Mouse (Mus musculus): Measurements from ENCODE around the gene Kif26b. TPM values are rescaled to one million over a fixed set of nuclear protein-coding genes. Genes with fewer than 3 reads are reported as not detected.

The Kif26b gene
- polyA plus RNA-seq, 1 experiment, result 0.25 TPM

- Histone ChIP-seq H3K27me3 (ENCODE audit: control insufficient read depth, insufficient read depth, low read length) (no peaks in the 10 kb centered on the region), H3K36me3 (ENCODE audit: control insufficient read depth, insufficient read depth, low read length) (no peaks in the 10 kb centered on the region), H3K27ac (ENCODE audit: control insufficient read depth, insufficient read depth, low read depth, low read length) (no peak overlapping the region), H3K4me1 (ENCODE audit: control insufficient read depth, insufficient read depth, low read length) (no peaks in the 10 kb centered on the region), H3K4me3 (ENCODE audit: control insufficient read depth, low read depth, low read length) (no peak overlapping the region)
- no peak for TF ChIP-seq POLR2A (IDR thresholded peaks at IDR 0.05; ENCODE audit: control insufficient read depth, low read depth, low read length)
- no peak for TF ChIP-seq CTCF (IDR thresholded peaks at IDR 0.05; ENCODE audit: control insufficient read depth, insufficient read depth, insufficient replicate concordance, low read depth, low read length)
Measured at GRCm38 (mm10) chr1:178749786-178750185, 220.9 kb downstream of the Kif26b start.

- Histone ChIP-seq H3K36me3 (ENCODE audit: control insufficient read depth, insufficient read depth, low read length) (no peaks in the 10 kb centered on the region), H3K27me3 (ENCODE audit: control insufficient read depth, insufficient read depth, low read length) (no peaks in the 10 kb centered on the region)
- TF ChIP-seq POLR2A (IDR thresholded peaks at IDR 0.05; ENCODE audit: control insufficient read depth, low read depth, low read length) (no peak), CTCF (IDR thresholded peaks at IDR 0.05; ENCODE audit: control insufficient read depth, insufficient read depth, insufficient replicate concordance, low read depth, low read length) (no peak)
Measured at GRCm38 (mm10) chr1:178758441-178758840, 229.5 kb downstream of the Kif26b start.

GRCm38 (mm10) chr1:178762125-178762741 lies 233.3 kb downstream of the Kif26b start:
- no peak for TF ChIP-seq CTCF (IDR thresholded peaks at IDR 0.05; ENCODE audit: control insufficient read depth, insufficient read depth, insufficient replicate concordance, low read depth, low read length)
- no peak for TF ChIP-seq POLR2A (IDR thresholded peaks at IDR 0.05; ENCODE audit: control insufficient read depth, low read depth, low read length)
- Histone ChIP-seq H3K36me3 (ENCODE audit: control insufficient read depth, insufficient read depth, low read length) (no peaks in the 10 kb centered on the region), H3K4me3 (ENCODE audit: control insufficient read depth, low read depth, low read length) (no peak overlapping the region), H3K4me1 (ENCODE audit: control insufficient read depth, insufficient read depth, low read length) (no peaks in the 10 kb centered on the region), H3K27ac (ENCODE audit: control insufficient read depth, insufficient read depth, low read depth, low read length) (no peak overlapping the region), H3K27me3 (ENCODE audit: control insufficient read depth, insufficient read depth, low read length) (no peaks in the 10 kb centered on the region)

More at GRCm38 (mm10) chr1:178758441-178758840, 229.5 kb downstream of the Kif26b start:
- Histone ChIP-seq H3K4me3 (ENCODE audit: control insufficient read depth, low read depth, low read length) (no peak overlapping the region), H3K27ac (ENCODE audit: control insufficient read depth, insufficient read depth, low read depth, low read length) (no peak overlapping the region), H3K4me1 (ENCODE audit: control insufficient read depth, insufficient read depth, low read length) (no peaks in the 10 kb centered on the region)

GRCm38 (mm10) chr1:178764914-178765313 lies 236.0 kb downstream of the Kif26b start:
- no peak overlapping the region for H3K27ac ChIP-seq (ENCODE audit: control insufficient read depth, insufficient read depth, low read depth, low read length)
- H3K4me1 ChIP-seq (ENCODE audit: control insufficient read depth, insufficient read depth, low read length), result no peaks in the 10 kb centered on the region
- no peaks in the 10 kb centered on the region for H3K36me3 ChIP-seq (ENCODE audit: control insufficient read depth, insufficient read depth, low read length)
- no peaks in the 10 kb centered on the region for H3K27me3 ChIP-seq (ENCODE audit: control insufficient read depth, insufficient read depth, low read length)
- no peak overlapping the region for H3K4me3 ChIP-seq (ENCODE audit: control insufficient read depth, low read depth, low read length)
- TF ChIP-seq CTCF (IDR thresholded peaks at IDR 0.05; ENCODE audit: control insufficient read depth, insufficient read depth, insufficient replicate concordance, low read depth, low read length) (no peak), POLR2A (IDR thresholded peaks at IDR 0.05; ENCODE audit: control insufficient read depth, low read depth, low read length) (no peak)

GRCm38 (mm10) chr1:178765650-178766049 lies 236.7 kb downstream of the Kif26b start:
- no peak overlapping the region for H3K4me3 ChIP-seq (ENCODE audit: control insufficient read depth, low read depth, low read length)
- H3K36me3 ChIP-seq (ENCODE audit: control insufficient read depth, insufficient read depth, low read length), result no peaks in the 10 kb centered on the region
- no peak overlapping the region for H3K27ac ChIP-seq (ENCODE audit: control insufficient read depth, insufficient read depth, low read depth, low read length)
- no peaks in the 10 kb centered on the region for H3K27me3 ChIP-seq (ENCODE audit: control insufficient read depth, insufficient read depth, low read length)
- no peak for TF ChIP-seq POLR2A (IDR thresholded peaks at IDR 0.05; ENCODE audit: control insufficient read depth, low read depth, low read length)
- no peak for TF ChIP-seq CTCF (IDR thresholded peaks at IDR 0.05; ENCODE audit: control insufficient read depth, insufficient read depth, insufficient replicate concordance, low read depth, low read length)
- H3K4me1 ChIP-seq (ENCODE audit: control insufficient read depth, insufficient read depth, low read length), result no peaks in the 10 kb centered on the region

- no peaks in the 10 kb centered on the region for H3K36me3 ChIP-seq (ENCODE audit: control insufficient read depth, insufficient read depth, low read length)
- no peak overlapping the region for H3K4me3 ChIP-seq (ENCODE audit: control insufficient read depth, low read depth, low read length)
- H3K27ac ChIP-seq (ENCODE audit: control insufficient read depth, insufficient read depth, low read depth, low read length), result no peak overlapping the region
- no peaks in the 10 kb centered on the region for H3K4me1 ChIP-seq (ENCODE audit: control insufficient read depth, insufficient read depth, low read length)
- TF ChIP-seq POLR2A (IDR thresholded peaks at IDR 0.05; ENCODE audit: control insufficient read depth, low read depth, low read length) (no peak), CTCF (IDR thresholded peaks at IDR 0.05; ENCODE audit: control insufficient read depth, insufficient read depth, insufficient replicate concordance, low read depth, low read length) (no peak)
- no peaks in the 10 kb centered on the region for H3K27me3 ChIP-seq (ENCODE audit: control insufficient read depth, insufficient read depth, low read length)
Measured at GRCm38 (mm10) chr1:178768976-178769375, 240.1 kb downstream of the Kif26b start.

- no peak for TF ChIP-seq CTCF (IDR thresholded peaks at IDR 0.05; ENCODE audit: control insufficient read depth, insufficient read depth, insufficient replicate concordance, low read depth, low read length)
- TF ChIP-seq POLR2A (IDR thresholded peaks at IDR 0.05; ENCODE audit: control insufficient read depth, low read depth, low read length), result no peak
- Histone ChIP-seq H3K27me3 (ENCODE audit: control insufficient read depth, insufficient read depth, low read length) (no peaks in the 10 kb centered on the region), H3K27ac (ENCODE audit: control insufficient read depth, insufficient read depth, low read depth, low read length) (no peak overlapping the region), H3K4me3 (ENCODE audit: control insufficient read depth, low read depth, low read length) (no peak overlapping the region), H3K4me1 (ENCODE audit: control insufficient read depth, insufficient read depth, low read length) (no peaks in the 10 kb centered on the region), H3K36me3 (ENCODE audit: control insufficient read depth, insufficient read depth, low read length) (no peaks in the 10 kb centered on the region)
Measured at GRCm38 (mm10) chr1:178769988-178770387, 241.1 kb downstream of the Kif26b start.

Data from testis, adult 2 months (tissue).